Mouse (Mus musculus): Measurements from ENCODE around the gene Trnau1ap. TPM values are rescaled to one million over a fixed set of nuclear protein-coding genes. Genes with fewer than 3 reads are reported as not detected.

The Trnau1ap gene
- polyA plus RNA-seq, 1 experiment from 2014 or later, result 26.9 TPM

DNA sequence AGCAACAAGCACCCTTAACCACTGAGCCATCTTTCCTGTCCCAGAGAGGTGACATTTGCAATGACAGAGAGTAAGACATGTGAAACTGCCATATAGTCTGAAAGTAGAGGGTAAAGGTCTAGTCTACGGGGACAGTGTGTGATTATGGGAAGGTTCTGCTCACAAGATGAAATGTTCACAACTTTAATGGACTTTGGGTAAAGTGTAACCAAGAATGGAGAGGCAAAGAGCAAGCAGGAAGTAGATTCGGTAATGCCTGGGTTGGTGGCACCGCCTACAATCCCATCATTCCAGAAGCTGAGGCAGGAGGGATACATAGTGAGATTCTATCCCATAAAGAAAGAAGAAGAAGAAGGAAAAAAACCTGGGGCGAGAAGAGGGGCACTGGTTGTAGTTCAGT, 16.9 kb upstream of the Trnau1ap start:
- H3K36me3 ChIP-seq (ENCODE audit: control insufficient read depth, insufficient read depth), result peaks cover 6% of the 10 kb centered on the region
- no peak overlapping the region for H3K27ac ChIP-seq (ENCODE audit: low read length)
- no peak for ATAC-seq (ENCODE audit: low read depth)
- peaks cover 39% of the 10 kb centered on the region for H3K4me1 ChIP-seq (ENCODE audit: control insufficient read depth, low read depth, low read length)
- no peak overlapping the region for H3K9ac ChIP-seq (ENCODE audit: low read depth, low read length)
- no peak overlapping the region for H3K4me3 ChIP-seq (ENCODE audit: low read depth, low read length)
- H3K4me2 ChIP-seq (ENCODE audit: low read depth, low read length), result no peak overlapping the region
- no peaks in the 10 kb centered on the region for H3K9me3 ChIP-seq (replicated peaks; ENCODE audit: control insufficient read depth, low read length)
- WGBS (ENCODE audit: insufficient replicate concordance), result 83% methylated on average over 4 of the region's 4 CpGs
- H3K27me3 ChIP-seq (ENCODE audit: control insufficient read depth, insufficient read depth, low read depth, low read length), result no peaks in the 10 kb centered on the region

DNA sequence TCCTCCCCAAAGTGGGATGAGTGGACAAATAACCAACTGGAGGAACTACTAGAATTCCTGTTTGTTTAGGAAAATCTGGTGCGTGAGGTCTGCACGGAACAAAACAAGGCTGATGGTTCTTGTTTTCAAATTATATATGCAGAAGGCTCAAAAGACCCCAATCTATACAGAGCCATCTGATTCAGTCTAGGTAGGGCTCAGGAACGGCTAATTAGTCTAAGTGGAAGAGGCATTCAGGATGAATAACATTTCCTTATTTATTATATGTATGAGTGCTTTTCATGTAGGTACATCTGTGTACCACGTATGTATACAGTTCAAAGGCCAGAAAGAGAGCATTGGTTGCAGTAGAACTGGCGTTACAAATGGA, 16.5 kb upstream of the Trnau1ap start:
- WGBS (ENCODE audit: insufficient replicate concordance), result 41% methylated on average over 5 of the region's 5 CpGs

DNA sequence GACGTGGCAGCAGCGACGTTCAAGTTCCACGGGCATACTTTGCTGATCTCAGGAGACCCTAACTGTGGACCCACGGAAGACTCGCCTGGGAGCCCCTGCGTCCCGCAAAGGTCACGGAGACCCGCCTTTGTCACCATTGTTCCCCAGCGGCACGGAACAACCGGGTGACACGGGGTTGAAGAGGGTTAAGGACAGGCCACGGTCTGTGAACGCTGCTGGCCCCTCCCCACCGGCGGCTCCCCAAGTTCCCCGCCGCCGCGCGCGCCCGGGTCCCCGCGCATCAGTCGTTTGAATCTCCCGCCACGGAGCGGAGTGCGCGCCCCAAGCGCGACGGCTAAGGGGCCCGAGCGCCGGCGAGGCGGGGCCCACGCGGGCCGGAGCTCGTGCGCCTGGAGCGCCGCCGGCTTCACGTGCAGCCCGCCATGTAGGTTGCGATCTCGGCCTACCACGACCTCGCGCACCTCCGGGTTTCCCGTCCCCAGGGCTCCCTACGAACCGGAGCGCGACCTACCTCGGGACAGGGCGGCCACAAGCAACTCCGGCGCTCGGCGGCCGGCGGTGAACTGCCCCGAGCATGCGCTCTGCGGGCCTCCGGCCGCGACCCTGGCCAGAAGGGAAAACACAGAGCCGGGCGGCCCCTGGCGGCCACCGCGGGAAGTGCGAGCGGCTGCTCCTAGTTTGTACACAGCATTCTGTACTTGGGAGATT, 16.0 kb upstream of the Trnau1ap start:
- WGBS (ENCODE audit: insufficient replicate concordance), result 0% methylated on average over 83 of the region's 83 CpGs
- Histone ChIP-seq H3K9me3 (replicated peaks; ENCODE audit: control insufficient read depth, low read length) (no peaks in the 10 kb centered on the region), H3K4me1 (ENCODE audit: control insufficient read depth, low read depth, low read length) (peaks cover 33% of the 10 kb centered on the region), H3K27me3 (ENCODE audit: control insufficient read depth, insufficient read depth, low read depth, low read length) (no peaks in the 10 kb centered on the region), H3K9ac (ENCODE audit: low read depth, low read length) (peak overlapping the region; percentile 90), H3K4me3 (ENCODE audit: low read depth, low read length) (peak overlapping the region; percentile 89), H3K27ac (ENCODE audit: low read length) (peak overlapping the region; percentile 76), H3K4me2 (ENCODE audit: low read depth, low read length) (peak overlapping the region; percentile 72), H3K36me3 (ENCODE audit: control insufficient read depth, insufficient read depth) (no peaks in the 10 kb centered on the region; the same call in 1 of the 2 replicates)
- ATAC-seq (ENCODE audit: low read depth), result peak; percentile 88

More for the DNA sequence above, 16.5 kb upstream of the Trnau1ap start:
- Histone ChIP-seq H3K4me2 (ENCODE audit: low read depth, low read length) (peak overlapping the region; percentile 72), H3K4me3 (ENCODE audit: low read depth, low read length) (peak overlapping the region; percentile 89), H3K27ac (ENCODE audit: low read length) (peak overlapping the region; percentile 76), H3K27me3 (ENCODE audit: control insufficient read depth, insufficient read depth, low read depth, low read length) (no peaks in the 10 kb centered on the region), H3K4me1 (ENCODE audit: control insufficient read depth, low read depth, low read length) (peaks cover 35% of the 10 kb centered on the region), H3K9me3 (replicated peaks; ENCODE audit: control insufficient read depth, low read length) (no peaks in the 10 kb centered on the region), H3K9ac (ENCODE audit: low read depth, low read length) (peak overlapping the region; percentile 90), H3K36me3 (ENCODE audit: control insufficient read depth, insufficient read depth) (peaks cover 2% of the 10 kb centered on the region)
- no peak for ATAC-seq (ENCODE audit: low read depth)

DNA sequence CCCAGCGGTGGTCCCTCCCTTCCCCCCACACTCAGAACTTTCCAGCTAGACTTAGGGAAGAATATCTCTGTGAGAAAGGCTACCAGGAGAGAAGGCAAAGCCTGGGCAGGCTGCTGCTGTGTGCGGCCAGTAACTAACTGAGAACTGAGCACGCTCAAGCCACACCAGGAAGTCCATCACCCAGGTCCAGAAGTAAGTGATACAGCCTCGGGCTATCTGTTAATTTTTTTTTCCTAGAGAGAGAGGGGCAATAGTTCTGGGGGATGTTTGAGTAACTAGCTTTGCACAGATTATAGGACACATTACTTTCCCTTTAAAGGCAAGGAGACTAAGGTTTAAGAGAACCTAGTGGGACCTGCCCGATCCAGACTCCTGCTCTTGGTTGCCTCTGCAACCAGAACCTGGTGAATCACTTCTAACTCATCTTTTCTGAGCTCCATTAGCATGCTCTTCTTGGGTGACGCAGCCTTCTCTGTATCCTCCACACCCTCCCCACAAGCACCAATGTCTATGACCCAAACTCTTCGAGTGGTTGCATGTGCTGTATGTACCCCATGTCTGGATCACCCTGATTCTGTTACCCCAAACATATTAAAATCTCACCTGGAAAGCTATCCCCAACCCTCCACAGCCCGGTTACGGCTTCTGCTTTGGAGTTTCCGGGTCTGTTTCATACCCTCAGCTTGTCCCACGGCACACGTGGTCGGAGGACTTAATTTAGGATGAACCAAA, 15.2 kb upstream of the Trnau1ap start:
- H3K4me3 ChIP-seq (ENCODE audit: low read depth, low read length), result peak overlapping the region; percentile 89
- H3K9me3 ChIP-seq (replicated peaks; ENCODE audit: control insufficient read depth, low read length), result no peaks in the 10 kb centered on the region
- H3K36me3 ChIP-seq (ENCODE audit: control insufficient read depth, insufficient read depth), result peaks cover 6% of the 10 kb centered on the region
- peak overlapping the region; percentile 76 for H3K27ac ChIP-seq (ENCODE audit: low read length)
- H3K27me3 ChIP-seq (ENCODE audit: control insufficient read depth, insufficient read depth, low read depth, low read length), result no peaks in the 10 kb centered on the region
- H3K4me1 ChIP-seq (ENCODE audit: control insufficient read depth, low read depth, low read length), result peaks cover 33% of the 10 kb centered on the region
- peak overlapping the region; percentile 90 for H3K9ac ChIP-seq (ENCODE audit: low read depth, low read length)
- ATAC-seq (ENCODE audit: low read depth), result peak; percentile 47
- WGBS (ENCODE audit: insufficient replicate concordance), result 2% methylated on average over 13 of the region's 13 CpGs
- H3K4me2 ChIP-seq (ENCODE audit: low read depth, low read length), result peak overlapping the region; percentile 72

DNA sequence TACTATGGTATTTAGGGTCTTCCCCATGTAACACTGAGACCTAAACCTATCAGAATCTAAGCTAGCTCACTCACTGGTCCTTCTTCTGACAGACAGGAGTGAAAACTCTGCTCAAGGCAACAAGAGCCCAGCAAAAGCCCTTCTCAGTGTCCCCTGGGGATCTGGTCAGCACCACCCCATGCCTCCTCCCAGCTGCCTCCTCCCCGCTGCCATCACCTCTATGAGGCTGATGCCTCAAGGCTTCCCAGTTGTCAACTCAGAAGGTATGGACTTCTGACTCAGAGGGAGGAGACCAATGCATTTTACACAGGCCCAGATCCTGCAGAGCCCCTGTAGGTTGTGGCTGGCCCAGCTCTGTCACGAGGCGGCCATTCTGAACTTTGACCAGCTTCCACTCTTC, 12.1 kb upstream of the Trnau1ap start:
- no peak overlapping the region for H3K4me3 ChIP-seq (ENCODE audit: low read depth, low read length)
- no peak overlapping the region for H3K9ac ChIP-seq (ENCODE audit: low read depth, low read length)
- H3K9me3 ChIP-seq (replicated peaks; ENCODE audit: control insufficient read depth, low read length), result no peaks in the 10 kb centered on the region
- 69% methylated on average over 3 of the region's 3 CpGs for WGBS (ENCODE audit: insufficient replicate concordance)
- H3K4me1 ChIP-seq (ENCODE audit: control insufficient read depth, low read depth, low read length), result peaks cover 33% of the 10 kb centered on the region
- no peak overlapping the region for H3K27ac ChIP-seq (ENCODE audit: low read length)
- ATAC-seq (ENCODE audit: low read depth), result no peak
- no peaks in the 10 kb centered on the region for H3K27me3 ChIP-seq (ENCODE audit: control insufficient read depth, insufficient read depth, low read depth, low read length)
- peaks cover 29% of the 10 kb centered on the region for H3K36me3 ChIP-seq (ENCODE audit: control insufficient read depth, insufficient read depth)
- H3K4me2 ChIP-seq (ENCODE audit: low read depth, low read length), result no peak overlapping the region

DNA sequence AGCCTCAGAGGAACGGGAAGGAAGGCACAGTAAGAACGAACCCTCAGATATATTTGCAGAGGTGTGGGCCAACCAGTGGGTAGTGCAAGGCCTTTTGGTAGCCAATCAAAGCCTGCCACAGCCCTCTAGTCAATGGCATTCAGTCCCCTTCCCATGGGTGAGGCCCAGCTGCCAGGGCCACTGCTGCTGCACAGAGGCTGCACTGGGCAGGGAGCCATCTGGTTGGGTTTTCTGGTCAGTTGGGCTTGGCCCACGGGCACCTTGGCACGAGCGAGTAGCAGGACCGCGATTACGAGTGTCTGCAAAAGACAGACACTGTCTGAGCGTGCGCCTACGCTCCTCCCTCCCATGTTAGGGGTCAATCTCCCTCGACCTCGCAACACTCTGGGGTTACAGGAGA, 9.6 kb upstream of the Trnau1ap start:
- ATAC-seq (ENCODE audit: low read depth), result no peak
- Histone ChIP-seq H3K9ac (ENCODE audit: low read depth, low read length) (no peak overlapping the region), H3K4me3 (ENCODE audit: low read depth, low read length) (no peak overlapping the region), H3K4me1 (ENCODE audit: control insufficient read depth, low read depth, low read length) (peaks cover 22% of the 10 kb centered on the region), H3K4me2 (ENCODE audit: low read depth, low read length) (no peak overlapping the region), H3K27me3 (ENCODE audit: control insufficient read depth, insufficient read depth, low read depth, low read length) (no peaks in the 10 kb centered on the region), H3K27ac (ENCODE audit: low read length) (no peak overlapping the region), H3K9me3 (replicated peaks; ENCODE audit: control insufficient read depth, low read length) (no peaks in the 10 kb centered on the region), H3K36me3 (ENCODE audit: control insufficient read depth, insufficient read depth) (peaks cover 47% of the 10 kb centered on the region)
- WGBS (ENCODE audit: insufficient replicate concordance), result 92% methylated on average over 13 of the region's 13 CpGs

DNA sequence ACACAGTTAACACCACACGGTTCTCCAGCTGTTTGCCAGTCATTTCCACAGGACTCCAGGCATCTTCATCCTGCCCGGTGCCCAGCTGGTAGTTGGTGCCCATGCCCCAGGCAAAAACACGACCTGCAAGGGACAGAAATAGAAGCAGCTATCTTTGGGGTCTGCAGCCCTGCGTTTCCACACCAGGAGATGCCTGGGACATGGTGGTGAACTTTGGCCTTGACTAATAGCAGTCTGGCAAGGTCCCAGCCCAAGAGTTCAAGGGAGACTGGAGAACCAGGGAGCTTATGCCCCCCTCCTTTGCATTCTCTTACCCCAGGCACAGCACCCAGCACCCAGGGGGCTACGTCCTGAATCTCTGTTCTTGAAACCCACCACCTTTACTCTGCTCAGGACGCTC, 3.5 kb upstream of the Trnau1ap start:
- Histone ChIP-seq H3K9ac (ENCODE audit: low read depth, low read length) (no peak overlapping the region), H3K9me3 (replicated peaks; ENCODE audit: control insufficient read depth, low read length) (no peaks in the 10 kb centered on the region), H3K27ac (ENCODE audit: low read length) (no peak overlapping the region), H3K4me2 (ENCODE audit: low read depth, low read length) (no peak overlapping the region), H3K27me3 (ENCODE audit: control insufficient read depth, insufficient read depth, low read depth, low read length) (no peaks in the 10 kb centered on the region), H3K4me1 (ENCODE audit: control insufficient read depth, low read depth, low read length) (peaks cover 20% of the 10 kb centered on the region), H3K36me3 (ENCODE audit: control insufficient read depth, insufficient read depth) (peaks cover 45% of the 10 kb centered on the region), H3K4me3 (ENCODE audit: low read depth, low read length) (no peak overlapping the region)
- ATAC-seq (ENCODE audit: low read depth), result no peak
- 72% methylated on average over 6 of the region's 6 CpGs for WGBS (ENCODE audit: insufficient replicate concordance)

DNA sequence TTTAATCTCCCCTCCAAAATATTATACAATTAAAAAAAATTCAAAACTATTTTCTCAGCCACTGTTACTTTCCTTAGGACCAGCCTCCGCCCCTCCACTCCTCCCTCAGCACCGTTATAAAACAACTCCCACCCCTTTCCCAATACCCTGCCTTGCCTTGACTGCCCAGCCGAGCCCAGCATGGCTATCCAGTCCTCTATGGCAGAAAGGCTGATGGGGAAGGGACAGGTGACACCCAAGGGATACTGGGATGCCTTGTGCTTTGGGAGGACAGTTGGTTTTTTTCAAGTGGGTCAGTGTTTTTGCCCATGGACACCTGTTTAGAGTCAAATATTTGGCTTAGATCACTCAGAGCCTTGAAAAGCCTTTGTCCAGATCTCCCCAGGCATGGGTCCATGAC, 2.6 kb upstream of the Trnau1ap start:
- Histone ChIP-seq H3K36me3 (ENCODE audit: control insufficient read depth, insufficient read depth) (peaks cover 40% of the 10 kb centered on the region), H3K27ac (ENCODE audit: low read length) (no peak overlapping the region), H3K27me3 (ENCODE audit: control insufficient read depth, insufficient read depth, low read depth, low read length) (no peaks in the 10 kb centered on the region), H3K9me3 (replicated peaks; ENCODE audit: control insufficient read depth, low read length) (no peaks in the 10 kb centered on the region), H3K4me2 (ENCODE audit: low read depth, low read length) (no peak overlapping the region), H3K4me1 (ENCODE audit: control insufficient read depth, low read depth, low read length) (peaks cover 20% of the 10 kb centered on the region), H3K9ac (ENCODE audit: low read depth, low read length) (no peak overlapping the region), H3K4me3 (ENCODE audit: low read depth, low read length) (no peak overlapping the region)
- ATAC-seq (ENCODE audit: low read depth), result no peak
- 88% methylated on average over 3 of the region's 3 CpGs for WGBS (ENCODE audit: insufficient replicate concordance)

DNA sequence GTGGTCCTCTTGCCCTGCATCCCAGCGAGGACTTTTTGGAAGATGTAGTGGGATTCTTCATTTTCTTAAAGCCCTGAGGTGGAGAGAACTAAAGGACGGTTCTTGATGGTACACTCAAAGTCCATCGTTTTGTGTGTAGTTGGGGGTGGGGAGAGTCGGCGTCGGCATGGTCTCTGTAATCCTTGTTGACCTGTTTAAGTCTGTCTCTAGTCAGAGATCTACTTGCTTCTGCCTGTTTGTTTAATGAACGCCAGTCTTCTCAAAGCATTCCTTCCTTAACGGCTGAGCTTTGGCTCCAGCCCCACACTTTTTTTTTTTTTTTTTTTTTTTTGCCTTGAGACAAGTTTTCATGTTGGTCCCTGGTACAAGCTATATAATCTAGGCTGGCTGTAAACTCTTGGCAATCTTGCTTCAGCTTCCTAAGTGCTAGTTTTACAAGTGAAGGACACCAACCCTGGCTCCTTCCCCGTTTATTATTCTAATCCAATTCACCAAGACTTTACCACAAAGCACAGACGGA, 557 bp upstream of the Trnau1ap start:
- Histone ChIP-seq H3K4me2 (ENCODE audit: low read depth, low read length) (peak overlapping the region; percentile 93), H3K4me3 (ENCODE audit: low read depth, low read length) (peak overlapping the region; percentile 72), H3K4me1 (ENCODE audit: control insufficient read depth, low read depth, low read length) (peaks cover 20% of the 10 kb centered on the region), H3K9ac (ENCODE audit: low read depth, low read length) (peak overlapping the region; percentile 78), H3K36me3 (ENCODE audit: control insufficient read depth, insufficient read depth) (peaks cover 34% of the 10 kb centered on the region), H3K27ac (ENCODE audit: low read length) (0 out of 2 replicates have a peak overlapping the region, but pooled peaks have one; percentile 85), H3K27me3 (ENCODE audit: control insufficient read depth, insufficient read depth, low read depth, low read length) (no peaks in the 10 kb centered on the region), H3K9me3 (replicated peaks; ENCODE audit: control insufficient read depth, low read length) (no peaks in the 10 kb centered on the region)
- peak; percentile 2; the same call in 1 of the 2 replicates for ATAC-seq (ENCODE audit: low read depth)
- 15% methylated on average over 10 of the region's 10 CpGs for WGBS (ENCODE audit: insufficient replicate concordance)
